Mouse (Mus musculus) embryonic fibroblast, embryonic 13.5 days (primary cell): ENCODE measurements around the gene Eps8. TPM values are rescaled to one million over a fixed set of nuclear protein-coding genes. Genes with fewer than 3 reads are reported as not detected.

Source experiments
- H3K27ac ChIP-seq: 2 replicates; pipeline ENCODE4 v1.5.1; 2012; ENCODE audit warnings: low read length, control low read depth, inconsistent platforms; ENCODE audit not compliant: insufficient read depth
- H3K4me1 ChIP-seq: 2 replicates; pipeline ENCODE4 v1.6.1; 2011; ENCODE audit warnings: low read length; ENCODE audit not compliant: control insufficient read depth, insufficient read depth
- H3K4me3 ChIP-seq: 2 replicates; pipeline ENCODE4 v1.5.1; 2011; ENCODE audit warnings: mild to moderate bottlenecking, control low read depth, low read length; ENCODE audit not compliant: insufficient read depth
- CTCF ChIP-seq: IDR thresholded peaks from 2 replicates; pipeline ENCODE4 v1.5.1; 2011; ENCODE audit warnings: mild to moderate bottlenecking, control low read depth, low read length, moderate library complexity, borderline replicate concordance; ENCODE audit not compliant: insufficient read depth
- POLR2A ChIP-seq: IDR thresholded peaks from 2 replicates; pipeline ENCODE4 v1.6.1; 2011; ENCODE audit warnings: low read depth, mild to moderate bottlenecking, control low read depth, low read length, moderate library complexity
- polyA plus RNA-seq: library from polyadenylated mRNA; stranded (reverse); fragments of >200 nt; gene quantifications from 2 replicates; pipeline ENCODE4 v1.2.4, GENCODE M21; 2011; ENCODE audit warnings: low read depth; ENCODE audit not compliant: missing spikeins, insufficient read length

The Eps8 gene
- polyA plus RNA-seq, 1 experiment: 48.4 TPM

GRCm38 (mm10) chr6:137648110-137649067, 6.3 kb downstream of the Eps8 start:
- Histone ChIP-seq H3K4me3 (peak overlapping the region; percentile 92), H3K4me1 (no peaks in the 10 kb centered on the region), H3K27ac (peak overlapping the region; percentile 70)
- TF ChIP-seq CTCF (no peak), POLR2A (no peak)

GRCm38 (mm10) chr6:137647646-137648045, 7.0 kb downstream of the Eps8 start:
- Histone ChIP-seq H3K27ac (peak overlapping the region; percentile 70), H3K4me3 (peak overlapping the region; percentile 92), H3K4me1 (no peaks in the 10 kb centered on the region)
- no peak for TF ChIP-seq CTCF
- TF ChIP-seq POLR2A: no peak

GRCm38 (mm10) chr6:137646726-137647125, 8.0 kb downstream of the Eps8 start:
- Histone ChIP-seq H3K4me3 (no peak overlapping the region; the same call in 1 of the 2 replicates), H3K27ac (no peak overlapping the region), H3K4me1 (no peaks in the 10 kb centered on the region)
- TF ChIP-seq CTCF (no peak), POLR2A (no peak)

DNA sequence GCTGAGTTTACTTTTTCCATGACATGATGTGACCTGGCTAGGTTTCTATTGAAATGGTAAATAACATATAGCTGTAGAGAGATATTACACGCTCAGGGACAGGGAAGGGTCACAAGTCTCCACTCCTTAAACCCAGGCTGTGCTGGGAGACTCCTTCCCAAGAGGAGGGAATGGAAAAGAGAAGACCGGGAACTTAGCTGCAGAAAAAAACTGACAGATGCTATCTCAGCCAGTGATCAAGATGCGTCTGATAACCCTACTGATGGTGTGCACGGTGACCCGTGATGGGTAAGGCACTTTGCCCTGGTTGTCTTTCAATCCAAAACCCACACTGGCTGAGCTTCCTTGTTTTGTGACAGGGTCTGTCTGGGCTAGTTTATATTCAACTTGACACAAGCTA, 9.8 kb downstream of the Eps8 start:
- Histone ChIP-seq H3K4me3 (no peak overlapping the region), H3K27ac (no peak overlapping the region), H3K4me1 (peaks cover 4% of the 10 kb centered on the region)
- TF ChIP-seq CTCF (no peak), POLR2A (no peak)

GRCm38 (mm10) chr6:137643814-137644213, 10.9 kb downstream of the Eps8 start:
- TF ChIP-seq CTCF (no peak), POLR2A (no peak)
- peaks cover 4% of the 10 kb centered on the region for H3K4me1 ChIP-seq
- no peak overlapping the region for H3K27ac ChIP-seq
- no peak overlapping the region for H3K4me3 ChIP-seq

GRCm38 (mm10) chr6:137641642-137642041, 13.0 kb downstream of the Eps8 start:
- Histone ChIP-seq H3K4me1 (peaks cover 7% of the 10 kb centered on the region), H3K4me3 (no peak overlapping the region), H3K27ac (no peak overlapping the region)
- no peak for TF ChIP-seq CTCF
- no peak for TF ChIP-seq POLR2A

- Histone ChIP-seq H3K27ac (no peak overlapping the region), H3K4me1 (peaks cover 7% of the 10 kb centered on the region), H3K4me3 (no peak overlapping the region)
- TF ChIP-seq POLR2A (no peak), CTCF (no peak)
These were observed 15.7 kb downstream of the Eps8 start for GRCm38 (mm10) chr6:137638834-137639567.

DNA sequence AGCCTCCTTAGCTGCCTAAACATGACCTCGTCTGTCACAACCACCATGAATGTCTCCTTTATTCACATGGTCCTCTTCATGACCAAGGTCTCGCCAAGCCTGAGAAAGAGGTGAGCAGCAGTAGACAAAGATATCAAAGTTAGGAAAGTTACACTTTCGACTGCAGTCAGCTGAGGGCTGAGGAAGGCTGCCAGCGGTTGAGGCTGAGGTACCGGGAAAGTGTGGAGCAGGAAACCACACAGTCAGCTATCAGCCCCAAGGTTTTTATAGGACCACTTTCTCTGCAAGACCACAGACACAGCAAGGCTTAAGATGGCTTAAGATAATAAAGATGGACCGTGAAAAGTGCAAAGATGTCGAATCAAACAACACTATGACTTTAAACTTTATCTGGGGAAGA, 17.2 kb downstream of the Eps8 start:
- Histone ChIP-seq H3K27ac (no peak overlapping the region; the same call in 1 of the 2 replicates), H3K4me1 (peaks cover 7% of the 10 kb centered on the region), H3K4me3 (no peak overlapping the region)
- TF ChIP-seq CTCF: no peak
- no peak for TF ChIP-seq POLR2A

GRCm38 (mm10) chr6:137636131-137636530, 18.5 kb downstream of the Eps8 start:
- TF ChIP-seq CTCF (no peak), POLR2A (no peak)

DNA sequence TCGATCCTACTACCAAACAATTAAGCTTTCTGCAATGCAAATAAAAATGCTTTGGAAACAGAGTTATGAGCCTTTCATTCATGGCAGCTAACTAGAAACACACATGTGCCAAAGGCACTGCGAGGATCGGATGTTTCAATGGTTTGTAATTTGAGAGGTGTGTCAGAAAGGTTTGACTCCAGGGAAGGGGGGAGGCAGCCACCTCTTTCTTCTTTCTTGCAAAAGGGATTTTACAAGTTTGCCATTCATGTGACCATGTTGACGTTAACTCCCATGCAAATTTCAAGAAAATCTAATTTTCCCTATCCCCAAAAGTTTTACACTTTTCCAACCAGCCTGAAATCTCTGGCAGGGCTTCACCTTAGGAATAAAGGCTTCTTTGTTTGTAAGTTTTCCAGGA, 21.1 kb downstream of the Eps8 start:
- Histone ChIP-seq H3K4me3 (no peak overlapping the region), H3K4me1 (peaks cover 2% of the 10 kb centered on the region; the same call in 1 of the 2 replicates), H3K27ac (no peak overlapping the region)
- no peak for TF ChIP-seq CTCF
- TF ChIP-seq POLR2A: no peak

More at GRCm38 (mm10) chr6:137636131-137636530, 18.5 kb downstream of the Eps8 start:
- peaks cover 7% of the 10 kb centered on the region for H3K4me1 ChIP-seq
- H3K4me3 ChIP-seq: no peak overlapping the region
- H3K27ac ChIP-seq: no peak overlapping the region
